Mouse (Mus musculus) testis, adult 2 months (tissue): Measurements from ENCODE around the gene Cpn1.

ENCODE experiments used
- CTCF ChIP-seq: fragments of 200-500 bp; IDR thresholded peaks from 2 replicates; pipeline ENCODE4 v1.5.1; 2012; ENCODE audit warnings: low read depth, mild to moderate bottlenecking, inconsistent platforms, low read length, moderate library complexity; ENCODE audit not compliant: control insufficient read depth, insufficient read depth, insufficient replicate concordance
- POLR2A ChIP-seq: fragments of 200-500 bp; IDR thresholded peaks from 2 replicates; pipeline ENCODE4 v1.6.1; 2012; ENCODE audit warnings: low read depth, mild to moderate bottlenecking, inconsistent platforms, low read length, moderate library complexity; ENCODE audit not compliant: control insufficient read depth

GRCm38 (mm10) chr19:43959162-43959561 lies 27.2 kb downstream of the Cpn1 start:
- TF ChIP-seq POLR2A: no peak
- TF ChIP-seq CTCF: peak; percentile 97
